Mouse (Mus musculus) embryonic facial prominence, embryonic 10.5 days (tissue): ENCODE measurements around the gene Kmt2a. TPM values are rescaled to one million over a fixed set of nuclear protein-coding genes. Genes with fewer than 3 reads are reported as not detected.

Source experiments
- DNase-seq: peaks from one replicate; pipeline ENCODE4 v3.0.0-alpha.2; 2017; ENCODE audit warnings: low spot score
- H3K27ac ChIP-seq: fragments of 300-500 bp; sonication (generic); replicated peaks from 2 replicates; pipeline ENCODE4 v1.5.1; 2016; ENCODE audit warnings: mild to moderate bottlenecking
- H3K27me3 ChIP-seq: fragments of 300-500 bp; sonication (generic); replicated peaks from 2 replicates; pipeline ENCODE4 v1.6.1; 2016; ENCODE audit warnings: low read depth, mild to moderate bottlenecking; ENCODE audit not compliant: poor library complexity, severe bottlenecking
- H3K36me3 ChIP-seq: fragments of 300-500 bp; sonication (generic); replicated peaks from 2 replicates; pipeline ENCODE4 v1.6.1; 2016; ENCODE audit warnings: mild to moderate bottlenecking, moderate library complexity
- H3K4me1 ChIP-seq: fragments of 300-500 bp; sonication (generic); 2 replicates; pipeline ENCODE4 v1.6.1; 2016
- H3K4me3 ChIP-seq: fragments of 300-500 bp; sonication (generic); 2 replicates; pipeline ENCODE4 v1.5.1; 2016; ENCODE audit warnings: mild to moderate bottlenecking, moderate library complexity
- H3K9me3 ChIP-seq: fragments of 300-500 bp; sonication (generic); 2 replicates; pipeline ENCODE4 v1.6.1; 2016; ENCODE audit warnings: mild to moderate bottlenecking
- WGBS: fragments of 180-500 bp; shearing (Covaris S2); methylation state at CpG from one replicate; pipeline ENCODE4 v1.1.7; 2016; 5-methylcytosine and 5-hydroxymethylcytosine counted together
- polyA plus RNA-seq: library from polyadenylated mRNA; unstranded; fragments of >200 nt; fragmentation: Nextera tagmentation; extraction: Ambion mirVana; gene quantifications from 2 replicates; pipeline ENCODE4 v1.2.1, GENCODE M21; 2016

Gene Kmt2a
- polyA plus RNA-seq, 1 experiment from 2014 or later = 14.1 TPM

GRCm38 (mm10) chr9:44897024-44897423 is 15.9 kb upstream of the Kmt2a start:
- Histone ChIP-seq H3K36me3 (no peaks in the 10 kb centered on the region), H3K27ac (no peak overlapping the region), H3K9me3 (no peaks in the 10 kb centered on the region), H3K27me3 (no peaks in the 10 kb centered on the region), H3K4me1 (no peaks in the 10 kb centered on the region), H3K4me3 (no peak overlapping the region)
- WGBS = 68% methylated on average over 4 of the region's 4 CpGs
- DNase-seq = no peak

GRCm38 (mm10) chr9:44892664-44893063 is 11.6 kb upstream of the Kmt2a start:
- Histone ChIP-seq H3K4me3 (no peak overlapping the region), H3K27ac (no peak overlapping the region), H3K27me3 (no peaks in the 10 kb centered on the region), H3K9me3 (no peaks in the 10 kb centered on the region), H3K36me3 (no peaks in the 10 kb centered on the region), H3K4me1 (no peaks in the 10 kb centered on the region)
- WGBS = 70% methylated on average over 3 of the region's 3 CpGs
- no peak for DNase-seq

- DNase-seq = no peak
- no peaks in the 10 kb centered on the region for H3K36me3 ChIP-seq
- H3K27ac ChIP-seq = no peak overlapping the region
- no peaks in the 10 kb centered on the region for H3K4me1 ChIP-seq
- no peaks in the 10 kb centered on the region for H3K9me3 ChIP-seq
- H3K4me3 ChIP-seq = no peak overlapping the region
- WGBS = 85% methylated on average over 6 of the region's 6 CpGs
- no peaks in the 10 kb centered on the region for H3K27me3 ChIP-seq
These were observed 10.1 kb upstream of the Kmt2a start for GRCm38 (mm10) chr9:44891210-44891609.

GRCm38 (mm10) chr9:44890122-44890521 is 9.0 kb upstream of the Kmt2a start:
- Histone ChIP-seq H3K27ac (no peak overlapping the region), H3K4me1 (no peaks in the 10 kb centered on the region)

GRCm38 (mm10) chr9:44888114-44888624 is 7.1 kb upstream of the Kmt2a start:
- Histone ChIP-seq H3K27me3 (no peaks in the 10 kb centered on the region), H3K4me1 (peaks cover 3% of the 10 kb centered on the region), H3K36me3 (no peaks in the 10 kb centered on the region), H3K27ac (no peak overlapping the region), H3K4me3 (no peak overlapping the region), H3K9me3 (no peaks in the 10 kb centered on the region)
- WGBS = 82% methylated on average over 7 of the region's 7 CpGs
- no peak for DNase-seq

More at GRCm38 (mm10) chr9:44890122-44890521, 9.0 kb upstream of the Kmt2a start:
- Histone ChIP-seq H3K27me3 (no peaks in the 10 kb centered on the region), H3K9me3 (no peaks in the 10 kb centered on the region), H3K4me3 (no peak overlapping the region), H3K36me3 (no peaks in the 10 kb centered on the region)
- 71% methylated on average over 2 of the region's 2 CpGs for WGBS
- DNase-seq = no peak

- Histone ChIP-seq H3K36me3 (0 out of 2 replicates have a peak, but pooled peaks cover 2% of the 10 kb centered on the region), H3K4me3 (peak overlapping the region; percentile 82), H3K27me3 (no peaks in the 10 kb centered on the region), H3K27ac (peak overlapping the region; percentile 97), H3K9me3 (no peaks in the 10 kb centered on the region), H3K4me1 (peaks cover 31% of the 10 kb centered on the region)
- peak; percentile 37 for DNase-seq
- WGBS = under 1% methylated on average over 21 of the region's 21 CpGs
These were observed 2.0 kb upstream of the Kmt2a start for GRCm38 (mm10) chr9:44882981-44883569.

- peak; percentile 85 for DNase-seq
- WGBS = under 1% methylated on average over 26 of the region's 27 CpGs
These were observed 1.4 kb upstream of the Kmt2a start for GRCm38 (mm10) chr9:44882436-44882980.

GRCm38 (mm10) chr9:44881941-44882435 is 892 bp upstream of the Kmt2a start:
- peak overlapping the region; percentile 82 for H3K4me3 ChIP-seq
- H3K4me1 ChIP-seq = peaks cover 42% of the 10 kb centered on the region
- WGBS = under 1% methylated on average over 29 of the region's 29 CpGs
- peak overlapping the region; percentile 97 for H3K27ac ChIP-seq
- peak; percentile 92 for DNase-seq
- no peaks in the 10 kb centered on the region for H3K27me3 ChIP-seq
- peaks cover 13% of the 10 kb centered on the region for H3K36me3 ChIP-seq
- no peaks in the 10 kb centered on the region for H3K9me3 ChIP-seq

More at GRCm38 (mm10) chr9:44882436-44882980, 1.4 kb upstream of the Kmt2a start:
- H3K36me3 ChIP-seq = peaks cover 7% of the 10 kb centered on the region
- no peaks in the 10 kb centered on the region for H3K9me3 ChIP-seq
- H3K27ac ChIP-seq = peak overlapping the region; percentile 97
- H3K27me3 ChIP-seq = no peaks in the 10 kb centered on the region
- H3K4me3 ChIP-seq = peak overlapping the region; percentile 82
- peaks cover 37% of the 10 kb centered on the region for H3K4me1 ChIP-seq

- DNase-seq = peak; percentile 54
- peak overlapping the region; percentile 97 for H3K27ac ChIP-seq
- H3K9me3 ChIP-seq = no peaks in the 10 kb centered on the region
- peak overlapping the region; percentile 82 for H3K4me3 ChIP-seq
- H3K27me3 ChIP-seq = no peaks in the 10 kb centered on the region
- peaks cover 54% of the 10 kb centered on the region for H3K4me1 ChIP-seq
- under 1% methylated on average over 41 of the region's 44 CpGs for WGBS
- peaks cover 19% of the 10 kb centered on the region for H3K36me3 ChIP-seq
These were observed 601 bp downstream of the Kmt2a start for GRCm38 (mm10) chr9:44880309-44881081.

- Histone ChIP-seq H3K4me1 (peaks cover 59% of the 10 kb centered on the region), H3K4me3 (peak overlapping the region; percentile 82), H3K36me3 (peaks cover 22% of the 10 kb centered on the region), H3K27ac (peak overlapping the region; percentile 97), H3K27me3 (no peaks in the 10 kb centered on the region), H3K9me3 (no peaks in the 10 kb centered on the region)
- DNase-seq = peak; percentile 23
- 2% methylated on average over 13 of the region's 13 CpGs for WGBS
These were observed 1.3 kb downstream of the Kmt2a start for GRCm38 (mm10) chr9:44879694-44880271.

GRCm38 (mm10) chr9:44878776-44879500 is 2.2 kb downstream of the Kmt2a start:
- Histone ChIP-seq H3K4me3 (peak overlapping the region; percentile 82), H3K4me1 (peaks cover 65% of the 10 kb centered on the region), H3K9me3 (no peaks in the 10 kb centered on the region), H3K36me3 (peaks cover 22% of the 10 kb centered on the region), H3K27ac (peak overlapping the region; percentile 97), H3K27me3 (no peaks in the 10 kb centered on the region)
- peak; percentile 25 for DNase-seq
- WGBS = 39% methylated on average over 9 of the region's 9 CpGs

- no peaks in the 10 kb centered on the region for H3K9me3 ChIP-seq
- H3K4me3 ChIP-seq = no peak overlapping the region
- H3K27ac ChIP-seq = no peak overlapping the region
- 88% methylated on average over 7 of the region's 7 CpGs for WGBS
- H3K4me1 ChIP-seq = peaks cover 66% of the 10 kb centered on the region
- H3K36me3 ChIP-seq = peaks cover 22% of the 10 kb centered on the region
- DNase-seq = no peak
- H3K27me3 ChIP-seq = no peaks in the 10 kb centered on the region
These were observed 3.4 kb downstream of the Kmt2a start for GRCm38 (mm10) chr9:44877686-44878085.
